Mouse (Mus musculus) lung, adult 2 months (tissue): ENCODE data around the gene Lgals3.

Experiments
- CTCF ChIP-seq: fragments of 200-500 bp; IDR thresholded peaks from 2 replicates; pipeline ENCODE4 v1.5.1; 2011; ENCODE audit warnings: mild to moderate bottlenecking, low read length, control low read depth; ENCODE audit not compliant: insufficient read depth
- POLR2A ChIP-seq: fragments of 200-500 bp; IDR thresholded peaks from 2 replicates; pipeline ENCODE4 v1.6.1; 2011; ENCODE audit warnings: low read depth, mild to moderate bottlenecking, control low read depth, low read length, borderline replicate concordance; ENCODE audit errors: extremely low read depth

DNA sequence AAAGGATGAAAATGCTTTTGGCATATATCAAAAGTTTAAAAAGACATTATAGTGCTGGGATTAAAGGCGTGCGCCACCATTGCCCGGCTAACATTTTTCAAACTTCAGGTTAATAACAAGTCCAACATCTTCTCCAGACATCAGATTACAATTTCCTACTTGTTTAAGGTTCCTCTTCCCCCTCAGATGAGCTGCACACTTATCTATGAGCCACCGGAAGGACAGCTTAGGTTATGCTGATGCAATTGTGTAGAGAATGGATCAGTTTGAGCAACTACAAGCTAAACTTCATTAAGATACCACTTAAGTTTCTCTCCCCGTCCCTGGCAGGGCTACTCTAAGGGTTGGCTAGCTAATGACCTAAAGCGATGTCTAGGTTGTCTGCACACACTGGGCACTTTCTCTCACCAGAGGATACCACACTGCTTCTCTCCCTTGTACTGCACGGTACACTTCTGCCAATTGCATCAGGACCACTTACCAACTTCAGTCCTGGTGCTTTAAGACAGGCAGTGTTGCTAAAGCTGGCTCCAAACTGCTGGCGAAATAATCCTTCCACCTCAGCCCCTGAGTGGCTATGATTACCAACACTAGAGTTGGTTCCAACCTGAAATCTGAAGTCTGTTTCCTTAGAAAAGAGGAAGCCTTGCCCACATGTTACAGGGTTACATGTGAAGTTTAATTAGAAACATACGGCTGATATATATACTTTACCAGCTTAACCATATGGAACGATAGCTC lies 26.0 kb downstream of the Lgals3 start:
- TF ChIP-seq POLR2A = no peak
- no peak for TF ChIP-seq CTCF
